Mouse (Mus musculus) liver, embryonic 12.5 days (tissue): ENCODE measurements around the gene Kifc3. TPM values are rescaled to one million over a fixed set of nuclear protein-coding genes. Genes with fewer than 3 reads are reported as not detected.

ENCODE experiments used
- ATAC-seq: fragments of 200-750 bp; cut with Nextera tagmentation; 2 replicates; pipeline ENCODE4 v1.8.0; 2017; ENCODE audit warnings: moderate number of reproducible peaks, mild to moderate bottlenecking, moderate library complexity
- H3K27ac ChIP-seq: fragments of 300-500 bp; sonication (generic); 2 replicates; pipeline ENCODE4 v1.5.1; 2016; ENCODE audit warnings: mild to moderate bottlenecking
- H3K27me3 ChIP-seq: fragments of 300-500 bp; sonication (generic); replicated peaks from 2 replicates; pipeline ENCODE4 v1.6.1; 2016; ENCODE audit warnings: mild to moderate bottlenecking, moderate library complexity
- H3K36me3 ChIP-seq: fragments of 300-500 bp; sonication (generic); 2 replicates; pipeline ENCODE4 v1.6.1; 2016; ENCODE audit warnings: mild to moderate bottlenecking, moderate library complexity
- H3K4me1 ChIP-seq: fragments of 300-500 bp; sonication (generic); 2 replicates; pipeline ENCODE4 v1.6.1; 2016
- H3K4me2 ChIP-seq: fragments of 300-500 bp; sonication (generic); 2 replicates; pipeline ENCODE4 v1.6.1; 2016; ENCODE audit warnings: mild to moderate bottlenecking, moderate library complexity
- H3K4me3 ChIP-seq: fragments of 300-500 bp; sonication (generic); 2 replicates; pipeline ENCODE4 v1.5.1; 2016; ENCODE audit warnings: mild to moderate bottlenecking, moderate library complexity
- H3K9ac ChIP-seq: fragments of 300-500 bp; sonication (generic); 2 replicates; pipeline ENCODE4 v1.6.1; 2016; ENCODE audit warnings: mild to moderate bottlenecking, moderate library complexity
- H3K9me3 ChIP-seq: fragments of 300-500 bp; sonication (generic); replicated peaks from 2 replicates; pipeline ENCODE4 v1.6.1; 2016; ENCODE audit warnings: mild to moderate bottlenecking, moderate library complexity
- WGBS: fragments of 180-500 bp; shearing (Covaris S2); methylation state at CpG from one replicate; pipeline ENCODE4 v1.1.7; 2016; ENCODE audit not compliant: insufficient replicate concordance; 5-methylcytosine and 5-hydroxymethylcytosine counted together
- polyA plus RNA-seq: library from polyadenylated mRNA; unstranded; fragments of >200 nt; fragmentation: Nextera tagmentation; extraction: Ambion mirVana; gene quantifications from 2 replicates; pipeline ENCODE4 v1.2.1, GENCODE M21; 2016

The Kifc3 gene
- polyA plus RNA-seq, 1 experiment from 2014 or later = 8.8 TPM

DNA sequence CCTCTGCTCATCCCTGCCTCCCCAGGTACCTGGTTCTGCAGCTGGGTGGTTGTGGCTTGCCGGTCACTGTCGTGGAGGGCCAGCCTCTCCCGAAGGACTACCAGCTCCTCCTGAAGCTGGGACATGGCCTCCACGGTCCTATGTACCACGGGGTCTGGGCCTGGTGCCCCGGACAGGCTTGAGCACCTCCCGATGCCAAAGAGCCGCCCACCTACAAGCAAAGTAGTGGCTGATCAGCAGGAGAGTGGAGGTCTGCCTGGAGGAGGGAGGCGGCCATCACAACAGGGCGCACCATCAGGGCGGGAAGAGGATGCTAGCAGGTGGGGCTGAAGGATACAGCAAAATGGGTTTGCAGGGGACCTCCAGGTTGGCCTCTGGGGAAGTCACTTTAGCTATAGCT, 76.1 kb downstream of the Kifc3 start:
- 0 out of 2 replicates have a peak, but pooled peaks cover 1% of the 10 kb centered on the region for H3K4me1 ChIP-seq
- H3K9ac ChIP-seq = no peak overlapping the region
- H3K27me3 ChIP-seq = no peaks in the 10 kb centered on the region
- WGBS = 77% methylated on average over 11 of the region's 11 CpGs
- H3K9me3 ChIP-seq = no peaks in the 10 kb centered on the region
- no peak overlapping the region for H3K4me3 ChIP-seq
- ATAC-seq = no peak
- H3K27ac ChIP-seq = no peak overlapping the region
- H3K4me2 ChIP-seq = no peak overlapping the region
- H3K36me3 ChIP-seq = peaks cover 18% of the 10 kb centered on the region; the same call in 1 of the 2 replicates

GRCm38 (mm10) chr8:95123455-95123854, 79.2 kb downstream of the Kifc3 start:
- ATAC-seq = no peak
- WGBS = 69% methylated on average over 5 of the region's 5 CpGs
- no peak overlapping the region for H3K27ac ChIP-seq

GRCm38 (mm10) chr8:95113750-95114149, 88.9 kb downstream of the Kifc3 start:
- Histone ChIP-seq H3K27ac (no peak overlapping the region), H3K27me3 (0 out of 2 replicates have a peak, but pooled peaks cover 4% of the 10 kb centered on the region), H3K36me3 (peaks cover 4% of the 10 kb centered on the region; the same call in 1 of the 2 replicates), H3K4me3 (no peak overlapping the region), H3K9ac (no peak overlapping the region), H3K4me1 (no peaks in the 10 kb centered on the region), H3K9me3 (no peaks in the 10 kb centered on the region), H3K4me2 (no peak overlapping the region)
- 0 out of 2 replicates have a peak, but pooled peaks have one; percentile 15 for ATAC-seq
- 54% methylated on average over 3 of the region's 3 CpGs for WGBS

More at GRCm38 (mm10) chr8:95123455-95123854, 79.2 kb downstream of the Kifc3 start:
- no peaks in the 10 kb centered on the region for H3K9me3 ChIP-seq
- no peak overlapping the region for H3K9ac ChIP-seq
- H3K4me2 ChIP-seq = no peak overlapping the region
- peaks cover 18% of the 10 kb centered on the region; the same call in 1 of the 2 replicates for H3K36me3 ChIP-seq
- no peak overlapping the region for H3K4me3 ChIP-seq
- no peaks in the 10 kb centered on the region for H3K27me3 ChIP-seq
- no peaks in the 10 kb centered on the region for H3K4me1 ChIP-seq

- no peaks in the 10 kb centered on the region for H3K4me1 ChIP-seq
- no peak overlapping the region for H3K27ac ChIP-seq
- ATAC-seq = no peak
- WGBS = 36% methylated on average over 4 of the region's 4 CpGs
- H3K4me2 ChIP-seq = no peak overlapping the region
- no peak overlapping the region for H3K9ac ChIP-seq
- H3K36me3 ChIP-seq = peaks cover 4% of the 10 kb centered on the region; the same call in 1 of the 2 replicates
- H3K9me3 ChIP-seq = no peaks in the 10 kb centered on the region
- H3K27me3 ChIP-seq = 0 out of 2 replicates have a peak, but pooled peaks cover 4% of the 10 kb centered on the region
- H3K4me3 ChIP-seq = no peak overlapping the region
Measured at GRCm38 (mm10) chr8:95113108-95113507, 89.5 kb downstream of the Kifc3 start.

GRCm38 (mm10) chr8:95112594-95112993, 90.0 kb downstream of the Kifc3 start:
- Histone ChIP-seq H3K4me3 (no peak overlapping the region), H3K4me1 (no peaks in the 10 kb centered on the region), H3K4me2 (no peak overlapping the region), H3K27ac (no peak overlapping the region), H3K27me3 (0 out of 2 replicates have a peak, but pooled peaks cover 4% of the 10 kb centered on the region), H3K9ac (no peak overlapping the region), H3K9me3 (no peaks in the 10 kb centered on the region), H3K36me3 (peaks cover 4% of the 10 kb centered on the region; the same call in 1 of the 2 replicates)
- WGBS = 66% methylated on average over 3 of the region's 3 CpGs
- ATAC-seq = no peak

DNA sequence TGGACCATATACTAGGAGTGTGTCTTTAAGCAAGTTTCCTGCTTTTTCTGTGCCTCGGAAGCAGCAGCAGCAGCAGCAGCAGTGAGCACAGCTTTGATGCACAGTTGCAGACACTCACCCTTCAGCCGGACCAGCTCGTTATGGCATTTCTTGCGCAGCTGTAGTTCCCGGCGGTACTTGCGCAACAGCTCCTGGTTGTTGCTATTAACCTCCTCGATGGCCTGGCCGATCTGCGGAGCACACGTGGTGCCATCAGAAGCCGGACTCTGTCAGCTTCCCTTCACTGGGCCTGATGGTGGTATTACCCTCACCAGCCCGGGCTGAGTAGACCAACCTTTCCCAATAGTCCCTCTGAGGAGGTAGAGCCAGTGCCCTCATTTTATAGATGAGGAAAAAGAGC, 95.3 kb downstream of the Kifc3 start:
- no peaks in the 10 kb centered on the region for H3K9me3 ChIP-seq
- no peak overlapping the region for H3K4me3 ChIP-seq
- no peak overlapping the region for H3K9ac ChIP-seq
- H3K4me2 ChIP-seq = no peak overlapping the region
- no peaks in the 10 kb centered on the region for H3K4me1 ChIP-seq
- H3K27ac ChIP-seq = no peak overlapping the region
- peaks cover 17% of the 10 kb centered on the region for H3K36me3 ChIP-seq
- 71% methylated on average over 13 of the region's 13 CpGs for WGBS
- H3K27me3 ChIP-seq = 0 out of 2 replicates have a peak, but pooled peaks cover 4% of the 10 kb centered on the region
- no peak for ATAC-seq

- Histone ChIP-seq H3K27me3 (no peaks in the 10 kb centered on the region), H3K4me2 (no peak overlapping the region), H3K27ac (no peak overlapping the region), H3K9me3 (no peaks in the 10 kb centered on the region), H3K4me1 (no peaks in the 10 kb centered on the region), H3K36me3 (peaks cover 58% of the 10 kb centered on the region), H3K9ac (no peak overlapping the region), H3K4me3 (no peak overlapping the region)
- WGBS = 75% methylated on average over 4 of the region's 4 CpGs
- ATAC-seq = no peak
Measured at GRCm38 (mm10) chr8:95101972-95102371, 100.6 kb downstream of the Kifc3 start.

GRCm38 (mm10) chr8:95099009-95099408, 103.6 kb downstream of the Kifc3 start:
- Histone ChIP-seq H3K27ac (no peak overlapping the region), H3K36me3 (peaks cover 78% of the 10 kb centered on the region), H3K4me1 (no peaks in the 10 kb centered on the region), H3K4me2 (no peak overlapping the region), H3K9me3 (no peaks in the 10 kb centered on the region), H3K27me3 (no peaks in the 10 kb centered on the region), H3K4me3 (no peak overlapping the region), H3K9ac (no peak overlapping the region)
- ATAC-seq = no peak
- 31% methylated on average over 5 of the region's 5 CpGs for WGBS

- no peak overlapping the region for H3K4me3 ChIP-seq
- no peak overlapping the region for H3K27ac ChIP-seq
- H3K36me3 ChIP-seq = peaks cover 93% of the 10 kb centered on the region
- no peak for ATAC-seq
- WGBS = 78% methylated on average over 4 of the region's 4 CpGs
- H3K4me1 ChIP-seq = peaks cover 9% of the 10 kb centered on the region
- H3K9me3 ChIP-seq = no peaks in the 10 kb centered on the region
- H3K27me3 ChIP-seq = no peaks in the 10 kb centered on the region
- no peak overlapping the region for H3K4me2 ChIP-seq
- no peak overlapping the region for H3K9ac ChIP-seq
Measured at GRCm38 (mm10) chr8:95093574-95093973, 109.0 kb downstream of the Kifc3 start.

DNA sequence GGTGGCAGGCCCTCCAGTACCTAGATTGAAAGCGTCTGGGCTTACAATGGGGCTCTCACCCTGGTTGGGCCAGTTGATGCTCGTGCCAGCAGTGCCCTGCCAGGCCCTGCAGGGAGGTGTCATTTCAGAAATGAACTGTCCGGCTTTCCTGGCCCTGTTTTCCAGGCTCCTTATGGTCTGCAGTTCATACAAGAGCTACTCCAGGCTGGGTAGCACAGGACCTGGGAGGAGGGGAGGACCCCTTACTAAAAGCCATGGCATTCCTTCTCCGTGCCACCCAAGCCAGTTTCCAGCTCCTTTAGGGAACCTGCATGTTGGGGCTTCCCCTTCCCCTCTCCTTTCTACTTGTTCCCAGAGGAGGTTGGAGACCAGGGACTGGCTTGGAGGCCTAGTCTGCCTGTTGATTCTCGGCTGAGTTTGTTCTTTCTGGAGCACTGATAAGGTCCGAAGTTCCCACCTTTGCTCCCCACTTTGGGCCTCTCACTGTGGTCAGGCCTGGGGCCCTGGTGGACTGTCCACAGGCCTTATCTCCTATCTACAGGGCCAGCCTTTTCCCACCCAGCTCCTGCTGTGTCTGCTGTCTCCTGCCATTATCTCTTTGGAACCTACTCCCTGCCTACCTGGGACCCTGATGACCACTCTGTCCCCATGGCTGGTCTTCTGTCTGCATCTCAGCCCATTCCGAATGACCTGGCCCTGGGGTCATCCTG, 117.0 kb downstream of the Kifc3 start:
- peak overlapping the region; percentile 81 for H3K27ac ChIP-seq
- H3K9me3 ChIP-seq = no peaks in the 10 kb centered on the region
- 58% methylated on average over 7 of the region's 7 CpGs for WGBS
- H3K27me3 ChIP-seq = no peaks in the 10 kb centered on the region
- peak overlapping the region; percentile 51 for H3K9ac ChIP-seq
- peaks cover 58% of the 10 kb centered on the region for H3K4me1 ChIP-seq
- ATAC-seq = peak; percentile 16
- H3K4me2 ChIP-seq = peak overlapping the region; percentile 49
- peaks cover 73% of the 10 kb centered on the region for H3K36me3 ChIP-seq
- H3K4me3 ChIP-seq = no peak overlapping the region

- Histone ChIP-seq H3K4me1 (peaks cover 55% of the 10 kb centered on the region), H3K9ac (peak overlapping the region; percentile 51), H3K9me3 (no peaks in the 10 kb centered on the region), H3K27ac (peak overlapping the region; percentile 81), H3K36me3 (peaks cover 66% of the 10 kb centered on the region), H3K27me3 (no peaks in the 10 kb centered on the region), H3K4me3 (no peak overlapping the region), H3K4me2 (peak overlapping the region; percentile 49)
- WGBS = 69% methylated on average over 10 of the region's 10 CpGs
- no peak for ATAC-seq
Measured at GRCm38 (mm10) chr8:95084744-95085431, 117.7 kb downstream of the Kifc3 start.

DNA sequence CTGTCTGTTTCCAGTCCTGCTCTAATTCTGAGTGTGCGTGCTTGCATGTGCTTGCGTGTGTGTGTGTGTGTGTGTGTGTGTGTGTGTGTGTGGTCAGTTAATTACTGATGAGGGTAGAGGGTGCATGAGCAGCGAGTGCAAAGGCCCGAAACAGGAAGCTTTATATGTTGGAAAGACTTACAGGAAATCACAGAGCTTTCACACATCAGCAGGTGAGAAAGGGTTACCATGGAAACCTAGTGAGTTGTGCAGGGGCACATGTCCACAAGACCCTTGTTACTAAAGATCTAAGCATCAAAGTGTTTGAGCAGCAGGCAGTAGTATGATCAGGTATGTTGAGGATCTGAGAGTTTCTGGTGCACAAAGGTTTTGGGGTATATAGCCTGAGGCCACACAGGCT, 118.4 kb downstream of the Kifc3 start:
- Histone ChIP-seq H3K36me3 (peaks cover 62% of the 10 kb centered on the region), H3K9ac (no peak overlapping the region), H3K27ac (no peak overlapping the region), H3K4me3 (no peak overlapping the region), H3K9me3 (no peaks in the 10 kb centered on the region), H3K4me1 (peaks cover 59% of the 10 kb centered on the region), H3K27me3 (no peaks in the 10 kb centered on the region), H3K4me2 (peak overlapping the region; percentile 49; the same call in 1 of the 2 replicates)
- ATAC-seq = no peak
- 83% methylated on average over 4 of the region's 4 CpGs for WGBS
